Mouse (Mus musculus): Measurements from ENCODE around the gene Trip4. TPM values are rescaled to one million over a fixed set of nuclear protein-coding genes. Genes with fewer than 3 reads are reported as not detected.

The Trip4 gene
- total and polyA plus RNA-seq, 2 experiments from 2014 or later = 22.6 to 41.9 TPM

GRCm38 (mm10) chr9:65909837-65910236, 1.2 kb upstream of the Trip4 start:
- Histone ChIP-seq H3K36me3 (ENCODE audit: insufficient read depth) (no peaks in the 10 kb centered on the region), H3K4me1 (ENCODE audit: insufficient read depth) (no peaks in the 10 kb centered on the region; the same call in 1 of the 2 replicates), H3K27me3 (ENCODE audit: insufficient read depth, low read length) (no peaks in the 10 kb centered on the region), H3K27ac (ENCODE audit: low read depth, low read length) (peak overlapping the region; percentile 84; the same call in 1 of the 2 replicates), H3K9ac (peak overlapping the region; percentile 77), H3K9me3 (ENCODE audit: low read length) (no peaks in the 10 kb centered on the region), H3K4me2 (ENCODE audit: low read depth) (peak overlapping the region; percentile 82), H3K4me3 (ENCODE audit: low read depth, low read length) (peak overlapping the region; percentile 83)
- no peak for DNase-seq
- TF ChIP-seq CTCF (IDR thresholded peaks at IDR 0.05; ENCODE audit: low read depth) = no peak
- 5% methylated on average over 4 of the region's 4 CpGs for WGBS
- ATAC-seq = no peak

GRCm38 (mm10) chr9:65909301-65909801, 757 bp upstream of the Trip4 start:
- H3K27ac ChIP-seq (ENCODE audit: low read depth, low read length) = peak overlapping the region; percentile 84
- H3K4me3 ChIP-seq (ENCODE audit: low read depth, low read length) = peak overlapping the region; percentile 83
- peak overlapping the region; percentile 82 for H3K4me2 ChIP-seq (ENCODE audit: low read depth)
- H3K9me3 ChIP-seq (ENCODE audit: low read length) = no peaks in the 10 kb centered on the region
- DNase-seq (peak; percentile 43), ATAC-seq (no peak)
- 2% methylated on average over 34 of the region's 34 CpGs for WGBS
- no peaks in the 10 kb centered on the region for H3K27me3 ChIP-seq (ENCODE audit: insufficient read depth, low read length)
- H3K36me3 ChIP-seq (ENCODE audit: insufficient read depth) = no peaks in the 10 kb centered on the region
- H3K4me1 ChIP-seq (ENCODE audit: insufficient read depth) = no peaks in the 10 kb centered on the region; the same call in 1 of the 2 replicates
- TF ChIP-seq CTCF (IDR thresholded peaks at IDR 0.05; ENCODE audit: low read depth) = no peak
- peak overlapping the region; percentile 77 for H3K9ac ChIP-seq

GRCm38 (mm10) chr9:65903419-65903818, 5.2 kb downstream of the Trip4 start:
- ATAC-seq (no peak), DNase-seq (no peak)
- no peak overlapping the region for H3K9ac ChIP-seq
- H3K4me2 ChIP-seq (ENCODE audit: low read depth) = no peak overlapping the region
- no peaks in the 10 kb centered on the region for H3K36me3 ChIP-seq (ENCODE audit: insufficient read depth)
- no peaks in the 10 kb centered on the region for H3K4me1 ChIP-seq (ENCODE audit: insufficient read depth)
- no peak overlapping the region for H3K27ac ChIP-seq (ENCODE audit: low read depth, low read length)
- no peak overlapping the region for H3K4me3 ChIP-seq (ENCODE audit: low read depth, low read length)
- no peaks in the 10 kb centered on the region for H3K27me3 ChIP-seq (ENCODE audit: insufficient read depth, low read length)
- 0 out of 2 replicates have a peak, but pooled peaks have one; percentile 3 for TF ChIP-seq CTCF (IDR thresholded peaks at IDR 0.05; ENCODE audit: low read depth)
- no peaks in the 10 kb centered on the region for H3K9me3 ChIP-seq (ENCODE audit: low read length)

- Histone ChIP-seq H3K36me3 (ENCODE audit: insufficient read depth) (no peaks in the 10 kb centered on the region), H3K27ac (ENCODE audit: low read depth, low read length) (no peak overlapping the region), H3K27me3 (ENCODE audit: insufficient read depth, low read length) (no peaks in the 10 kb centered on the region), H3K4me3 (ENCODE audit: low read depth, low read length) (no peak overlapping the region), H3K9ac (no peak overlapping the region), H3K4me1 (ENCODE audit: insufficient read depth) (no peaks in the 10 kb centered on the region), H3K9me3 (ENCODE audit: low read length) (no peaks in the 10 kb centered on the region), H3K4me2 (ENCODE audit: low read depth) (no peak overlapping the region)
- ATAC-seq = no peak
- 98% methylated on average over 3 of the region's 3 CpGs for WGBS
- no peak for DNase-seq
- TF ChIP-seq CTCF (IDR thresholded peaks at IDR 0.05; ENCODE audit: low read depth) = no peak
These were observed 5.7 kb downstream of the Trip4 start for GRCm38 (mm10) chr9:65902879-65903278.

- WGBS = 79% methylated on average over 2 of the region's 2 CpGs
- H3K4me2 ChIP-seq (ENCODE audit: low read depth) = no peak overlapping the region
- no peak overlapping the region for H3K9ac ChIP-seq
- no peaks in the 10 kb centered on the region for H3K4me1 ChIP-seq (ENCODE audit: insufficient read depth)
- no peaks in the 10 kb centered on the region for H3K9me3 ChIP-seq (ENCODE audit: low read length)
- no peak overlapping the region for H3K4me3 ChIP-seq (ENCODE audit: low read depth, low read length)
- H3K27me3 ChIP-seq (ENCODE audit: insufficient read depth, low read length) = no peaks in the 10 kb centered on the region
- 0 out of 2 replicates have a peak, but pooled peaks cover 4% of the 10 kb centered on the region for H3K36me3 ChIP-seq (ENCODE audit: insufficient read depth)
- ATAC-seq (no peak), DNase-seq (no peak)
- no peak overlapping the region for H3K27ac ChIP-seq (ENCODE audit: low read depth, low read length)
- TF ChIP-seq CTCF (IDR thresholded peaks at IDR 0.05; ENCODE audit: low read depth) = no peak
These were observed 11.6 kb downstream of the Trip4 start for GRCm38 (mm10) chr9:65896977-65897376.

- ATAC-seq = no peak
- H3K4me3 ChIP-seq (ENCODE audit: low read depth, low read length) = 0 out of 2 replicates have a peak overlapping the region, but pooled peaks have one; percentile 3
- H3K9me3 ChIP-seq (ENCODE audit: low read length) = no peaks in the 10 kb centered on the region
- H3K9ac ChIP-seq = 0 out of 2 replicates have a peak overlapping the region, but pooled peaks have one; percentile 31
- 4% methylated on average over 5 of the region's 5 CpGs for WGBS
- H3K36me3 ChIP-seq (ENCODE audit: insufficient read depth) = no peaks in the 10 kb centered on the region
- H3K4me2 ChIP-seq (ENCODE audit: low read depth) = no peak overlapping the region
- H3K27ac ChIP-seq (ENCODE audit: low read depth, low read length) = no peak overlapping the region
- TF ChIP-seq CTCF (IDR thresholded peaks at IDR 0.05; ENCODE audit: low read depth) = no peak
- 0 out of 2 replicates have a peak, but pooled peaks cover 5% of the 10 kb centered on the region for H3K4me1 ChIP-seq (ENCODE audit: insufficient read depth)
- no peaks in the 10 kb centered on the region for H3K27me3 ChIP-seq (ENCODE audit: insufficient read depth, low read length)
- no peak for DNase-seq
These were observed 17.5 kb downstream of the Trip4 start for GRCm38 (mm10) chr9:65891126-65891525.

- 0 out of 2 replicates have a peak, but pooled peaks cover 8% of the 10 kb centered on the region for H3K4me1 ChIP-seq (ENCODE audit: insufficient read depth)
- H3K9ac ChIP-seq = peak within 1 kb of the TSS; percentile 31; the same call in 1 of the 2 replicates
- H3K27me3 ChIP-seq (ENCODE audit: insufficient read depth, low read length) = no peaks in the 10 kb centered on the region
- 0% methylated on average over 21 of the region's 21 CpGs for WGBS
- H3K4me2 ChIP-seq (ENCODE audit: low read depth) = peak within 1 kb of the TSS; percentile 70
- H3K4me3 ChIP-seq (ENCODE audit: low read depth, low read length) = peak within 1 kb of the TSS; percentile 30
- peak; percentile 80 for DNase-seq
- TF ChIP-seq CTCF (IDR thresholded peaks at IDR 0.05; ENCODE audit: low read depth) = no peak
- peak; percentile 92 for ATAC-seq
- H3K27ac ChIP-seq (ENCODE audit: low read depth, low read length) = no peak within 1 kb of the TSS
- no peaks in the 10 kb centered on the region for H3K9me3 ChIP-seq (ENCODE audit: low read length)
- H3K36me3 ChIP-seq (ENCODE audit: insufficient read depth) = no peaks in the 10 kb centered on the region
These were observed 18.4 kb downstream of the Trip4 start, which contains the start of gene Pclaf for GRCm38 (mm10) chr9:65890143-65890628. TSS of gene Pclaf (plus strand) at chr9:65890237.
